Mouse (Mus musculus) ovary, postnatal 10 days (tissue): ENCODE data around the gene Ntn4.

Source experiments
- DNase-seq: peaks from one replicate; pipeline ENCODE4 v3.0.0; 2022; ENCODE audit warnings: low spot score

Gene Ntn4

DNA sequence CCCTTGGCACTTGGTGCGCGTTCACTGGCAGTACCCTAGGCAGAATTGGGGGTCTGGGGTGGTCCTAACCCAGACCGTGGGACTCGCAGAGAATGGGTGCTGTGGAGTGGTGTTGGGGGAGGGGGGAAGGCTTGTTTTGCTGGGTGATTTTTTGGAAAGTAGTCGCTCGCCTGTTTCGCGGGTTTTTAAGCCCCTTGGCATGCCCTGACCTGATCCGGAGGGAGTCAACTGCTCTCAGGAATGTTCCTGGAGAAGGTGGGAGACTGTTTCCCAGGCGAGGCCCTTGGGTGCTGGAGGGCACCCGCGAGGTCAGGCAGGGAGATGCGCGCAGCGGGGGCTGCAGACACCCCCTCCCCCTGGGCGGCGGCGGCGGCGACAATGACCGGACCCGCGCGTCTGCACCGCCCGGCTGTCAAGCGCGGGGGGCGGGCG, at the start of gene Ntn4:
Ntn4 (plus strand) TSS at position 161 of the 432 bp plus-strand sequence.
- no peak for DNase-seq

DNA sequence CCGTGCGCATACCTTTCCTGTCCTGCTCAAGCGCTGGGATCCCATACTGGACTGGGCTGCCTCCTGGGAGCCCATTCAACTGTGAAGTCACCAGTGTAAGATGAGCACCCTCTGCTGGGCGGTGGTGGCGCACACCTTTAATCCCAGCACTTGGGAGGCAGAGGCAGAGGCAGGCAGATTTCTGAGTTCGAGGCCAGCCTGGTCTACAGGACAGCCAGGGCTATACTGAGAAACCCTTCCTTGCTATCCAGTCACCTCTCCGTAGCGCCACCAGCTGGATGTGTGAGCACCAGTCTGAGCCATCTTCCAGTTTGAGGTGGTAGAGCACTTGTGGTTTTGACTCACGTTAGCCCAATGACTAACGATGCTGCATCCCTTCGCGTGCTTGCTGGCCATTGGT, 48.0 kb upstream of the Ntn4 start:
- no peak for DNase-seq

DNA sequence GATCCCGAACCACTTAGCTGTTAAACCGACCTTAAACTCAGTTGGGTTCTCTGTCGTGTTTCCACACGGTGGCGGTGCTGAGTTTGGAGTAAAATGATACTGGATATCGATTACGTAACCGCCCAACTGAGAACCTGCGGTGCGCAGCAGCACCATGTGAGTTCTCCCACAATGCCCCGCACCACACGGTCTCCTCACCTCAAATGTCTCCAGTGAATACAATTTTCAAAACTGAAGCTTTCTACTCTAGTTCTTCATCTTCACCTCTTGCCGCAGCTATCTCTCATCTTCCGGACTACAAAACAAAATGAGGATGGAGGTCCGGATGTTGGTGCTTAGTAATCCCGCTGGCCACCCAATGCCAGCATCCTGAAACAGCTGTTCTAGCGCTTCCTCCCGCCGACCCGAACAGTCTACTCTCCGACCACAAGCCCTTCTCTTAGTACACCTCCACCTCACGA, 46.4 kb upstream of the Ntn4 start:
- DNase-seq: peak; percentile 42

DNA sequence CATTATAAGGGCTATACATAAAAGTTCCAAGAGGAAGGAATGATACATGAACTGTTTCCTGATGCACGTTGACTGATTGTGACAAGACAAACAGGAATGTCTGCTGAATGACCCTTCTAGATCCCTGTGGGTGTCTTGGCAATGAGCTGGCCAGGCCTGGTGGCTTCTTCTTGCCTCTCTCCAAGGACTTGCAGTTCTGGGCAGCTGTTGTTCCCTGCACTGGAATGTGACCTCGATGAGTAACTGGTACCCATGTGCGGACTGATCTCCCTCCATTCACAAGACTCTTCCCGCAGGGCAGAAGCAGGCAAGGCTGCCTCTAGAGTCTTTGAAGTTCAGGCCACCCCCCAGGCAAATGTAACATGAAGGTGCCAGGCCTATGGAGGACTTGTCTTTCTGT, 44.6 kb upstream of the Ntn4 start:
- no peak for DNase-seq

DNA sequence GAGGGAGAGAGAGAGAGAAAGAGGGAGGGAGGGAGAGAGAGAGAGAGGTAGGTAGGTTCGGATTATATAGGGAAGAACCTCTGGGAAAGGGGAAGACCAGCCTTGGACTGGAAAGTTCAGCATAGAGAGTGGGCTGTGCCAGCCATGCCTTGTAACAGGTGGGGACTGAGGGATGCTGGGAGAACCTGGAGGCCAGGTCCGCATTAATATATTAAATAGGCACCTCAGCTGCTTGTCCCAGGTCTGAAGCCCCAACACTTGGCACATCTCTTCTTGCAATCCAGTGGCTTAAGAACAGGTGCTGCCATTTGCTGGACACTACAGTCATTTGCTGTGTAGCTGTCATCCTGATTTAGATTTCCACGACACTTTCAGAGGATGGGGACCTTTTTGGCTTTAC, 43.8 kb upstream of the Ntn4 start:
- DNase-seq: no peak

DNA sequence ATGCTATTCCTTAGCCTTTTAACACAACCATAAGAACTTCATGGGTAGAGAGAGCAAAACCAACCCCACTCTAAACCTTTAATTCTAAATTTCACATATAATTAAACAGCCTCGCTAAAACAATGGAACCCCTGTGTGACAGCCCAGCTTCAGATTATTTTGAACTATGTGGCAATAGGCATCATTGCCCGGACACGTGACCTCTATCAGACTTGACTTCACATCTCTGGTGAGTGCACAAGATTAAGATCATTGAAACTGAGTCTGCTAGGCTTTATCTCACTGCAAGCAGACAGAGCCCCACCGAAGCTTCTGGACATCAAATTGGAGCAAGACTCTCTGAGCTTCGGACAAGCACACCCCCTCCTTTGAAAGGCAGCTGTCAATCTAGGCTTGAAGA, 38.2 kb upstream of the Ntn4 start:
- no peak for DNase-seq

DNA sequence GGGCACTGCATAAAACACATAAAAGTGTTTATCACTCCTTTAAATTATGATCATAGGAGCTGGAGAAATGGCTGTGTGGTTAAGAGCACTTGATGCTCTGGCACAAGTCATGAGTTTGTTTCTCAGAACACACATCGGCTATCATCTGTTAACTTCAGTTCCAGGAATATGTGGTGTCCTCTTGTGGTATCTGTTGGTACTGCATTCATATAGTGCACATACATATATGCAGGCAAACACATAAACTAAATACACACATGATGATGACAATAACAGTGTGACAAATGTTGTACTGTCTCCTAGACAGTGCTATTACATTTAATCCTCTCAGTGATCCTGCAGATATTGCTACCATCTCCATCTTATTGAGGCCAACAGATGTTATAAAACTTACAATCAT, 37.2 kb upstream of the Ntn4 start:
- no peak for DNase-seq

DNA sequence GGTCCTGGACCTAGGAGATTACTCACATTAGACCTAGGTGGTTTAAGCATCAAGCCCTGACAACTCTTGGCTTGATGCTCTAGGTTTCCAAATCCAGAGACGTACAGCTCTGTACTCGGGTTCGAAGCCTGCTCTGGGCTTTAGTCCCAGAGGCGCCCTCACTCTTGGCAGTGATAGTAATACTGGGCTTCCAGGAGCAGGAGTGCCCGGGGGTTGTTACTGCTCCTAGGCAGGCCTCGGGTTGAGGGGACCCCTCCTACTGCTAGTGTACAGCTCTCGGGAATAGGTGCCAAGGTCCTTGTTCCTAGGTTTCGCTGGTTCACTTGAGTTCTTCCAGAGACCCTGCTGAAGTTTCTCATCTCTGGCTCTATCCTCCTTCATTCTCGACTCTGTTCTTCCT, 34.2 kb upstream of the Ntn4 start:
- DNase-seq: no peak

DNA sequence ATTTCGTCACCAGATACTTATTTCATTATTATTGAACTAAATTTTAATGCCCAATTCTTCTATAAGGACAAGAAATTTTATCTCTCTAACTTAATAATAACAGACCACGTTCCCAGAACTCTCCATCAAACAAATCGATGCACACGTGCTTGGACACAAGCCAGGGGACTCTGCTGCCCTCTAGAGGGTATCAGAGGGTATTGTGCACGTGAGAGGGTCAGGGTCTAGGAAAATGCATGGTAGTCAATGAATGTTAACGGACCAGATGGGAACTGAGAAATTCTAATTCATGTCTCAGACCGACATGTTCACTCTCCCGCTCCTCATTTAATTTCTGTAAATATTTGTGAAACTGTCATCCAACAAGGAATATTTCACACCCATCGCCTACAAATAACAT, 32.4 kb upstream of the Ntn4 start:
- DNase-seq: no peak

DNA sequence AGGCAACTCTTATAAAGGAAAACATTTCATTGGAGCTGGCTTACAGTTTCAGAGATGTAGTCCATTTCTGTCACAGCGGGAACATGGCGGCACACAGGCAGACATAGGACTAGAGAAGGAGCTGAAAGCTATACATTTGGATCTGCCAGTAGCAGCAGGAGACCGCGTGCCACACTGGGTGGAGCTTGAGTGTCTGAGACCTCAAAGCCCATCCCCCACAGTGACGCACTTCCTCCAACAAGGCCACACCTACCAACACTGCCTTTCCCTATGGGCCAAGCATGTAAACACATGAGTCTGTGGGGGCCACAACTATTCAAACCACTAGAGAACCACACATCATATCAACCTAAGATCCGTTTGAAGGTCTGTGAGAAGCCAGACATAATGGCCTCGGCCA, 31.2 kb upstream of the Ntn4 start:
- DNase-seq: no peak

DNA sequence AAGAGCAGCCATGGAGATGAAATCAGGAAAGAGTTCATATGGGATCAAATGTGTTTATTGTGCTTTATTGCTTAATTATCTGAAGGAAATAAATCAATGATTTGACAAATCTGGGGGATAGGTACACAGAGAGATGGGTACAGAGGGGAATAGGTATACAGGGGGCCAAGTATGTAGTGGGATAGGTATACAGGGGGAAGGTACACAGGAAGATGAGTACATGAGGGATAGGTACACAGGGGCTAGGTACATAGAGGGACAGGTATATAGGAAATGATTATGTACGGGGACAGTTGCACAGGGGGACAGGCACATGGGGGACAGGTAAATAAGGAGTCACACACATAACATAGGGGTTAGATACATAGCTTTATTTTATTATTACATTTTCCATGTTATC, 29.6 kb upstream of the Ntn4 start:
- no peak for DNase-seq

DNA sequence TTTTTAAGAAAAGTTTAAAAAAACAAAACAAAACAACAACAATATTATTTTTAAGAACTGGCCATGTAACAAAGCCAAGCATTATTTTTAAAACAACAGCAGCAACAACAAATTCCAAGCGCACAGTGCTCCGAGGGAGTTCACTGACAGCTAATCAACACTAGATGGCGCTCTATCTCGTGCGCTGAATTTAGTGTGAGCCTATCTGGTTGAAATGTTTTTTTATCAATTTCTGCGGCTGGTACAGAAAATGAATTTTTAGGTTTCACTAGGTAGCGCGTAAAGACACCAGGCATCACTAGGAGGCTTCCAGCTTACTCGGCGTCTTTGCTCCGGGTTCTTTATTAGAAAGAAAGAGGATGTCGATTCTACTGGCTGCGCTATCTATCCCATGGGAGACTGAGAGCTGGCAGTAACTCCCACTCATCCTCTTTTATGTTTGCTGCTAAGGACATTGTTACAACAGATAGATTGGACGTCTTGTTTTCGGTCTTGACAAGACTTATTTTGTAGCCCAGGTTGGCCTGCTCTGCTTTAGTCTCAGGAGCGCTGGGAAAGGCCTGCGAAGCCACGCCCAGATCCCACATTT, 29.0 kb upstream of the Ntn4 start:
- DNase-seq: no peak

DNA sequence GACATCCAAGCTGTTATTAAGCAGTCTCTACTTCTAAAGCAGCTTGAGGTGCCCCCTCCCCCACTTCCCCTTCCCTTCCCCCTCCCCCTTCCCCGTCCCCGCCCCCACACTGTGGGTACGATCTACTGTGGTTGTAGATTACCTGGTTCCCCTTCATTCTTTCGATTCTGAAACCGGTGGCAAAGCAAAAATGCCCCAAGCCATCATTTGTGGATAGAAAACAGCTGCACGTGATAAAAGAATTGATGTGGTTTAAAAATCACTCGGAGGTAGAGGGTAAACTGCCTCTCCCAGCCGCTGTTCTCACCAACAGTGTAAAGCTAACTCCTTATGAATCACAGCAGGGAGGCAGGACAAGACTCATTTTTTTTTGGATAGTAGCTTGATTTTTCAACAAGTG, 25.6 kb upstream of the Ntn4 start:
- no peak for DNase-seq

DNA sequence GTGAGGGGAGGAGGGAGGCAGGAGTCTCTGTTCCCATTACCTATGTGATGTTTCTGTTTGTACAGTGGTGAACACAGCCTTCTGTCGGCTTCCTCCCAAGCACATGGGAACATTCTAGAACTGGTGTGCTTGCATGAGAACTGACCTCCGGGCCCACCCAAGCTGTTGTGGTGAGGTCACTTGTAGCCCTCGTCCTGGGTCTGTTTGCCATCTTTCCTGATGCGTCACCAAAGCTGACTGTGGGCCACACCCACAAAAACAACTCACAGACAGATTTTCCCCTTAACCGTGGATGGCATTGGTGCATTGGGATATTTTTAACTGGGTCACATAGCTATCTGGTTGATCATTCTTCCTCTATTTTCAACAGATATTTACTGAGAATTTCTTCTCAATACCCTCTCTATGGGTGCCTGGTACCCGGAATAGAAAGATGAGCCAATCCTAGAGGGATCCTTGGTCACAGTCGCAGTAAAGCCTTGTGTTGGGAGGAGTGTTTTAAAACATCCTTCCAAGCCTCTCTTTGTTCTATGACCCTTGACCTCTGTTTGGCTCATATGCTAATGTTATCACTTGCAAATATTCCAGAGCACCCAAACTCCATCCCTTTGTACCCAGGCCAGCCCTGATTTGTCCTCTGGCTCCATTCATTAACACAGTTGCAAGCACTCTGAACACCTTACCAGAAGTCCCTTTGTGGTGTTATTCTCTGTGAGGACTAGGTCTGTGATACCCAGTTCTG, 19.9 kb upstream of the Ntn4 start:
- DNase-seq: no peak

DNA sequence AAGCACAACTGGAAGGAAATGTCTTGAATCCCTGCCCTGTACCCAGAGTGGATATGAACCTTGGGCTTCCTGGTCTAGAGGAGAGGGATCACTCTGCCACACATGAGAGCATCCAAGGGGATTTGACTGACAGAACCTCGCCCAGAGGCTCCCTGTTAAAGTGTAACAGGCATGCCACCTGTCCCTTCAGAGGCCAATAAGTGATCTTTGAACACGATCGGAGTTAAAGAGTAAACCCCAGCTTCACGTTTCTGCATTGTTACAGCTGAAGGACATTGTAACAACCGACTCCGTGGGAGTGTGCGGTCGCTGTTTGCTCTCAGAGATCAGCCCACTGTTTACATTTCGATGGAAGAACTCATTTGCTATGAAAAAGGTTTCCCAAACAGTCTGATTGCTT, 16.8 kb upstream of the Ntn4 start:
- no peak for DNase-seq

DNA sequence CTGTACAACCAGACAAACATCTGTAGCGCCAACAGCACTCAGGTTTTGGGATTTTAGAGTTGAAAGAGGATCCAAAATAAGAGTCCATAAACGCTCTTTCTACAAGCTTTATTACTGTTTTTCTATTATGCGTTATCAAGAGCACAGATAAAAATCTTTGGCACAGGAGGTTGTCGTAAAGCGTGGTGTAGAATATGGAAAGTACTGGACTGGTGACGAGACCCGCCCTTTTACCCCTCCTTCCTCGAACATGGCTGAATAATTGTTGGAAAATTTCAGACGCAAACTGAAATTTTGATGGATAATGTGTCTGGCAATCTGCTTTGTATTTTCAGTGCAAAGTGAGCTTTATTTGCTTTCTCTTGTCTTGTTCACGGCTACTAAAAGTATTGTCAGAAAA, 16.3 kb upstream of the Ntn4 start:
- no peak for DNase-seq

DNA sequence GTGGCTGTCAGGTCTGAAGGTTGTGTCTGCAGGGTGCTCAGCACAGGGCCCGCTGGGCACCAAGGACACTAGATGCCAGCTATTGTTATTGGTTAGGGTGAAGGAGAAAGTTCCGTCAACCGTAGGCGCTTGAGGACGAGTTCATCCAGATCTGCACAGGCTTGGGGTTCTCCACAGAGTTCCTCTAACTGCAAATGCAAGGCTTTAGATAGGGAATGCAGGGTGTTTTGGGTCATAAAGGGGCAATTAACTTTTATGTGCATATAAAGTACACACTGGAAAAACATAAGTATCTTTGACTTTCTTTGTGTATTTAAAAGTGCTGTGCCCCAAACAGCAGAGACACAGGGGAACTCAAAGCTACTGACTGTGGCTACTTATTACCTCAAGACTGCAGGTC, 10.2 kb upstream of the Ntn4 start:
- DNase-seq: no peak

DNA sequence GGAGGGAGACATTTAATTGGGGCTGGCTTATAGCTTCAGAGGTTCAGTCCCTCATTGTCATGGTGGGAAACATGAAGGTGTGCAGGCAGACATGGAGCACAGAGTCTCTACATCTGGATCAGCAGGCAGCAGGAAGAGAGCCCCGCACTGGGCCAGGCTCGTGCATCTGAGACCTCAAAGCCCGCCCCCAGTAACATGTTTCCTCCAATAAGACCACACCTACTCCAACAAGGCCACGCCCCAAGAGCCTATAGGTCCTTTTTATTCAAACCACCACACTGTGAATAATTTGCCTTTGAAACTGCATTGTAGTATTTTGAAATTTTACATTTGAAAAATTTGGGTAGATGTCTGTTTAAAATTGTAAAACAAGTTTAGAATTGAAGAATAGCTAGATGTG, 8.4 kb upstream of the Ntn4 start:
- DNase-seq: no peak

DNA sequence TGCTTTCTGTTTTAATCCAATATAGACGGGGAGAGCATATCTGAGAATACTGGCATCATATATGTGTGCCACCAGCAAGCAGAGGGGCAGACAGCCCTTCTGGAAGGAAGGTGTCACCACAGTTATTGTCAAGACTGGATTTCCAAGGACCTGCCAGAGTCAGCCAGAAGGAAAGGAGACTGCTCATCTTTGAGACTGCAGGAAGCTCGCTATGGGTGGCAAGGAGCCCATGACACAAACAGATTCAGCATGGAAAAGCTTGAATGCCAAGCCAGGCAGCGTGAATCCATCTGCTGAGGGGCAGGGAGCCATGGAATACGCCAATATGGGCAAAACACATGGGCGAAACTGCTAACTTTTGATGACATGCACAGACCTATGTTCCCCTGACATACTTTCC, 6.9 kb upstream of the Ntn4 start:
- DNase-seq: no peak

DNA sequence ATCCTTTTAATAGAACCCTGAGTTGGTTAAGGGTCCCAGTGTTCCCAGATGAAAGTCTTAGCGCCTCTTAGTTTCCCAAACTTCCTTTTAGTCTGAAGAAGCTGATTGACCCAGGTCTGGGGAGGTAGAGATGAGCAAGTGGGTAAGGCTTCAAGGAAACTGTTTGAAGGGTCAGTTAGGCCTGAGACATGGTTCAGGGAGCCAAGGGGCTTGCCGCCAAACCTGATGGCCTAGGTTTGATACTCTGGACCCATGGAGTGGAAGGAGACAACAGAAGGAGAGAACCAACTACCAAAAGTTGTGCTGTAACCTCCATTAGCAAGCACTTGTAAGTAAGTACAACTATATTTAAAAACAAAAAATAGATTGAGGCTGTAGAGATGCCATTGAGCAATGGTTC, 6.5 kb upstream of the Ntn4 start:
- DNase-seq: no peak

DNA sequence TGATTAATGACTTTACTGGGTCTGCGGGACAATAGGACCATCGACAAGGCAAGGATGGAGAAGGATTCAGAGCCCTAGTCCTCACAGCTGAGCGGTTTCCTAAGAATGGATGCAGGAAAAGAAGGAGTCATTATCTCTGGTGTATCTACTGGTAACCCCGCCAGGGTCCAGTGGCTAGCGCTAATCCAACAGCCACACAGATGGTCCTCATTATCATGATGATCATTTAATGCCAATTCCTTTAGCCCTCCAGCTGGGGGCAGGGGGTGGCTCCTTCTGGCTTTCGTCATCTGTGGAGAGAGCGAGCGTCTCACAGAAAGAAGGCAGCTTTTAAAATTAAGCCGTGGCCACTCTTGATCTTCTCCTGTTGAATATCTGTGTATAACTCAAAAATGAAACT, 4.5 kb upstream of the Ntn4 start:
- DNase-seq: no peak

DNA sequence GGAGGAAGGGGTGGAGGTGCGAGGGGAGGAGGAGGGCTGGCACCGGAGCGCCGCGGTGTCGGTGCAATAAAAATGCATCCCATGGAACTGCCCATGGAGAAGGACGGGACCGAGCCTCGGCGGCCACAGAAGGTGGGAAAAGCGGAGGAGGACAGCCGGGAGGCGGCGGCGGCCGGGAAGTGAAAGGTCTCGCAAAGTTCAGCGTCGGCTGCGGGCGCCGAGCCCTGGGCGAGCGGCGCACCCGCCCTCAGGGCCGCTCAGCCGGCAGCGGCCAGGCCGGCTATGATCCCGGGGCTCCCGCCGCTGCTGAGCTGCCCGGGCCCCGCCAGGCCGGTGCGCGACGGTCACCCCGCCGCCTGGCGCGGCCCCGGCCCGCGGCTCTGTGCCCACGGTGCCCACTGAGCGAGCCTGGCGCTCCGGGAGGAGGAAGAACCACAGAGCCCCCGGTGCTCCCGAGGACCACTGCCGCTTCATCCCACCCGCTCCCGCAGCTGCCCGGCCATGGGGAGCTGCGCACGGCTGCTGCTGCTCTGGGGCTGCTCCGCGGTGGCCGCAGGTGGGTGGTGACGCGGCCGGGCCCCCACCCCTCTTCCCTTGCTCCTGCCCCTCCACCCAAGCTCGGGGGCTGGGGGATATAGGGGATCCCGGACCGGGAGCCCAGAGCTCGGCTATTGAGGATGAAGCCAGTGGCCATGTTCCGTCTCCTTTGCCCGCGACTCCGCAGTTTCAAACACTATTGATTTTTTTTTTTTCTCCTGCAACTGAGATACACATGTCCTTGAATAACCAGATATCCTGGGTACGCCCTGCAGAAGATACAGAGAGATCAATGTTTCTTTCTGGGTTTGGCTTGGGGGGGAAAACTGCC, 706 bp downstream of the Ntn4 start:
- DNase-seq: peak; percentile 9
